Mouse (Mus musculus) frontal cortex, adult 2 months (tissue): Measurements from ENCODE around the gene Slc39a12. TPM values are rescaled to one million over a fixed set of nuclear protein-coding genes. Genes with fewer than 3 reads are reported as not detected.

Experiments
- DNase-seq, 2 experiments: peaks; one replicate each; pipeline ENCODE4 v3.0.0; 2022; ENCODE audit warnings: low spot score in 1 of 2; ENCODE audit errors: extremely low spot score in 1 of 2
- polyA plus RNA-seq: library from polyadenylated mRNA; depleted of rRNA; stranded (reverse); fragments of >200 nt; gene quantifications from 2 replicates; pipeline ENCODE4 v1.2.3, GENCODE M21; 2012; rRNA removed

Slc39a12 gene
- 36.7 and 43.9 TPM in 2 replicates for polyA plus RNA-seq

DNA sequence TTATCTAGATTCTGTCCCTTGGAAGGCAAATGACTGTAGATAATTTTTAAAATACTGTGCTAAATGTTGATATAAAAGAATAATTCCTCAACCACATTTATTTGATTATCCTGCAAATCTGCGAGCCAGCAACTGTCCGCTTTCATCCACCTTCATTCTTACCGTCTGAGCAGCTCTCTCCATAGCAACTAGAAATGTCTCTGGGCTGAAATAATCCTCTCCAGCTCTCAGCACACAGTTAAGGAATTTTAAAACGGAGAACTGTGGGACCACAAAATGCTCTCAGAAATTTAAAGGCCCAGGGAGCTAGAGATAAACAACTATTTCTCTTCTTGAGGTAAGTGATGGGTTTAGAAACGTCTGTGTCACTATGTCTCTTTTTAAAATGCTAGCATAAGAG is at the start of gene Slc39a12:
Slc39a12 (plus strand) TSS at position 155 of the 400 bp plus-strand sequence.
- DNase-seq = peak in 1 of 2 experiments; percentile 19

DNA sequence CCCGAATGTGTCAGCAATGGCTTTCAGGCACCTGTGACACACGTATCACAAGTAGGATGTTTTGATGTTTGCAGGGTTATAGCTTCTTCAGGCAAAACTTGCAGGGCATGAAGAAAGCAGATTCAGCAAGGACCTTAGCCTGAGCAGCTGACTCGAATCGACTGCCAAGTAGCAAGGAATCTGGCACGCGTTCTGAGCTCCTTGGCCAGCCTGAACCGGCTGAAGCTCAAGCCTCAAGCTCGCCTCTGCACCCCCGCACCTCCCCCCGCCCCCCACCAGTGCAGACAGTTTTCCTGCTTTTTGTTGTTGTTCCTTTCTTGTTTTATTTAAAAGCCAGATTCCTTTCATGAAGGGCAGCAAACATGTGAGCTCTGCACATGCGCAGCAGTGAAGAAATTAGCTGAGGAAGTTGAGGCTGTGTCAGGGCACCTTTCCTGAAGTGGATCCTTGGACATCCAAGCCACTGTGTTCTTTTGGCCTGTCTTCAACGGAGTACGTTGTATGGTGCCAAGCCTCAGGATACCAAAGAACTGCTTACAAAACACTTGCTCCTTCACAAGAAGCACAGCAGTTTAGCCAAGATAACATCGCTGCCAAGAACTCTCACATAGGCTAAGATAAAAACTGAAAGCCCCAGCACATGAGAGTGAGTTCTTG is 46.3 kb upstream of the Slc39a12 start:
- DNase-seq = peak; percentile 37 to 70

DNA sequence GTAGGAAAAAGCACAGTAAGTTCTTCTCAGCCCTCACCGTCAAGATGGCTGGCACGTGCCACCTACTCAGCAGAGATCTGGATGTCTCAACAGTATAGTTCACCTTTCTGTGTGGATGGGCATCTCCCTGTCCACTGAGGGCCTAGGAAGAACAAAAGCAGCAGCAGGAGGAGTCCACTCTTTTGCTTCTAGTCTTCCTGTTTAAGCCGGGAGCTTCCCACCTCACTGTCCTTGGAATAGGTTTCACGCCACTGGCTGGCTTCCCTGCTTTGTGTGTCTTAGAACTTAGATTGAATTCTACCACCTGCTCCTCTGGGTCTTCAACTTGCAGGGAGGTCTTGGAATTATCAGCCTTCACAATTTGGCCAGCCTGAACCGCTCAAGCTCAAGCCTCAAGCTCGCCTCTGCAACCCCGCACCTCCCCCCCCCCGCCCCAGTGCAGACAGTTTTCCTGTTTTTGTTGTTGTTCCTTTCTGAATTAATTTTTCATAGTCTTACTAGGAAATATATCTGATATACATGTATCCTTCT is 45.7 kb upstream of the Slc39a12 start:
- DNase-seq = no peak

DNA sequence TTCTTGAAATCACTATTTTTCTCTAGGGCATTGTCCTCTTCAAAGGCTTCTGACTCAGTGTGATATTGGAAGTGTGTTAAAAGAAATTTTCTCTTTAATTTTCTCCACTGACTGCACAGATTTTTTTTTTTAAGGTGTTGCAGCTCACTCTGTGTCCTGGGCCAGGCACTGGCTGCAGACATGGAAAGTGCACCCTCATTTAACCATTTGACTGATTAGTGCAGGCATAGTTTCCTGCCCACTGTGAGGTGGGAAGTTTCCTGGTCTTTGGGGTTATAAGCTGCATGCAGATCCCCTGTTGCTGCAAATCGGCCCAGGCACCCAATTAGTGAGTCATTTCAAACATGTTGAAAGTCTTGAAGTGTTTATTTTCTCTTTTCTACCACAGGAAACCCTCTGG is 740 bp downstream of the Slc39a12 start:
- no peak for DNase-seq

DNA sequence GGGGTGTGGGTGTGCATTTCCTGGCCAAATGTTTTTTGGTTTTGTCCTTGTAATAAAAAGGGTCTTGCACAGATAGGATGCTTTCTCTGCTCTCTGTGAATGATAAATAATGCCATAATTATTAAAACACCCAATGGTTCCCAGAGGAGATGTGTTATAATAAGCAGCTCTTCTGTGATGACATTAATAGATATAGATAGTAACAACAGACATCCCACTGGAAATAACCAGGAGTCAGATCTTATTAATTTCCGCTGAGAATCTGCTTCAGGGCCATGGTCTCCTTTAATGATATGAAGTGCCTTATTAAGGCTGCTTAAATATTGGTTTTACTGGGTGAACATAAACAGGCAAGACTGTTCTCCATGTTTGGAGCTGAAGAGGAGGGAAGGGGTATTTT is 2.8 kb downstream of the Slc39a12 start:
- DNase-seq = no peak

DNA sequence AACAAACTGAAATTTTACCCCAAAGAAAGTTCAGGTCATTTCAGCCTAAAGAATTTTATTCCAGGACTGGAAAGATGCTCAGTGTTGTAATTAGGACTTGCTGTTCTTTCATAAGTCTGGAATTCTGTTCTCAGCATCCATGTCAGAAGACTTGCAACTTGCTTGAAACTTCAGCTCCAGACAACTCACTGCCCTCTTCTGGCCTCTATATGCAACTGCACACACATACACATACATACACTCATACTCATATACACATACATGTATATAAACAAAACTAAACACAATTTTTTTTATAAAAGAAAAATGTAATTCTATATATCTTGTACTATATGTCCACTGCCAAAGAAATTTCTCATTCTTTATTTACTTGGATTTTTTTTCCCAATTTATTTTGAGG is 14.9 kb downstream of the Slc39a12 start:
- no peak for DNase-seq

DNA sequence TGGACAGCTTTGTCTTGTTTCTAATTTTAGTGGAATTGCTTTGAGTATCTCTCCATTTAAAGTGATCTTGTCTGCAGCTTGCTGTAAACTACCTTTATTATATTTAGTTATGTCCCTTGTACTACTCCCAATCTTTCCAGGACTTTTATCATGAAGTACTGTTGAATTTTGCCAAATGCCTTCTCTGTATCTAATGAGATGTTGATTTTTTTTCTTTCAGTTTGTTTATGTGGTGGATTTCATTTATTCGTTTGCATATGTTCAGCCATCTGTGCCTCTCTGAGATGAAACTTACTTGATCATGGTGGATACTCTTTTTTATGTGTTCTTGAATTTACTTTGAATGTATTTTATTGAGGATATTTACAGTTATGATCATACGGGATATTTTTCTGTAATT is 40.9 kb downstream of the Slc39a12 start:
- DNase-seq = peak in 1 of 2 experiments; percentile 2

DNA sequence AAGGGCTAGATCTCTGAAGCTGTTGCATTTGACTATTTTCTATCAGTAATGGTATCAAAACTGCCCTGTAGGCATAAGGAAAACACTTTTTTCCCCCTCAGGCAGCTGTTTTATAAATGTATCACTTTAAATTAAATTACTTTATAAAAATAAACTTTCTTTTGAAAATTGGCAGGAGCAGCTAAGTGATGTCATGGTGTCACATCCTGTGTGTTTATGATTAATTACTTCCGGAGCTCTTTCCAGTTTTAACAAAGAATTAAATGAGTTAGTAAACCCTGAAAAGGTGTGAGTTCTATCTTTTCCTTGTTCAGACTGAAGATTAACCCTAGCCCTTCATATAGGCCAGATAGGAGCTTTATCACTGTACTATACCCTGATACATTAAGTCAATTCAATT is 59.2 kb downstream of the Slc39a12 start:
- no peak for DNase-seq

DNA sequence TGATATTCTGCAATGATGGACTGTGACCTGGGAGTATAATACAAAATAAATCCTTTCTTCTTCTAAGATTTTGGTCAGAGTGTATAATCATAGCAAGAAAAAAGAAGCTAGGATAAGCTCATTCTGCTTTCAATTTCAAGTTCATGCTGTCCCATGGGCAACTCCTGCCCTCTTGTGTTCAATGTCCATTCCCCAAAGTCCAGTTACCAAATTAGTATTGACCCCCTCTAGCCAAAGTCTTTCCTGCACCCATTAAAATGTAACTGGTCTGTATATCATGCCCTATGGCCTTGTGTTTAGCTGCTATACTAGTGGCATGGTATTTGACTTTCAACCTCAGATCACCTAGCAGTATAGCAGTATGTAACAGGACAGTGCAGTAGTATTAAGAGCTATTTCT is 62.8 kb downstream of the Slc39a12 start:
- no peak for DNase-seq

DNA sequence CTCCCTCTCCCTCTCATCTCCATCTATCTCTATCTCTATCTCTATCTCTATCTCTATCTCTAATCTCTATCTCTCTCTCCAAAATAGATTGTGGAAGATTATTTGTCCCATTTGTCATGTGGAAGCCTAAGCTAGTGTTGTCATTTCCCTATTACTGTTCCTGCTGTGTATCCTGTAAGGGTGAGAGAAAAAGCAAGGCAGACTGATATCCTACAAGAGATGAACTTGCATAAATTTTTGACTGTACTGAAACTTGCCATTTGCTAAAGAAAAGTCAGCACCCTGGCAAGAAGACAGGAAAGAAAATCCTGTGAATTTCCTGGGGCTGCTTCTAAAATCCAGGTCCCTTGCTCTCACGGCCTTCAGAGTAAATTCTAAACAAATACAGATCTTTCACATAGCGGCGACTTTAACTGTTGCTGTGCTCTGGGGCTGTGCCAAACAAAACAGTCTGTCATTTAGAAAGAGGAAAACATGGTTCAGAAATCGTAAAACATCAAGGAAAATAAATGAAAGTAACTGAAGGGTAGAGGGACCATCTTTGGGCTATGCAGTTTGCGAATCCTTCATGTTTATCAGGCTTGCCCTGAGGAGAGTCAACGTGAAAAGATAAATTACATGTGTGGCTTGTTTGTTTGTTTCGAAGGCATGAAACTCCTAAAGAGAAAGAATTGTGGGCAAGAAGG is 67.0 kb downstream of the Slc39a12 start:
- DNase-seq = no peak

DNA sequence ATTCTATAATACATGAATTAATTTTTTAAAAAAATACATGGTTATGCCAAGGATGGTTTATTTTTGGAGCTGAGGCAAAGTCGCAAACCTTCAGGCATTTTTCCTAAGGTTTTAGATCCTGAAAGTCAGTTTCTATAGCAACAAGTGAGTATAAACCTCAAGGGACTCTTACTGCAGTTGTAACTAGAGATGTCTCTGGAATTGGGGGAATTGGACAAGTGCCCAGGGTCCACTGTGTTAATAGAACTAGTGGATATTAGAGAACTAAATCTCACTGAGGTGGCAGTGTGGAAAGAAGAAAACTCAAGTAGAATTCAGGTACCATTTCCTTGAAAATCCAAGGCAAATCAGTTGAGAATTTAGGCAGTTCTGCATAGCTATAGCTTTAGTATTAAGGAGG is 76.3 kb downstream of the Slc39a12 start:
- no peak for DNase-seq

DNA sequence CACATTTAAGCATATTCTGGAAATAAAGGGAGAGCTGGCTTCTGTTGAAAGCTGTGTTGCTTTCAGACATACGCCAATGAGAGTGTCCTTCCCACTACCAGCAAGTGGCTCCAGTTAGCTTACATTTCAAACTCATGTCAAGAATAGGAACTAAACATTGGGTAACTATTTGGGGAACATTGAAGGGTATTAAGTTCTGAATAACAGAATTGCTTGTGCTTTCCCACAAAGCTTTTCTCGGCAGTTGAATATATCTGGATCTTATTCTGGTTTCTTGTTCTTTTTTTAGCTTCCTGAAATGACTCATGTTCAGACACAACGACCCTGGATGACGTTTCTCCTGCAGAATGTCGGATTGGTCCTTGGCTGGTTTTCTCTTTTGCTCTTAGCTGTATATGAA is 106.0 kb downstream of the Slc39a12 start:
- DNase-seq = peak in 1 of 2 experiments; percentile 15

DNA sequence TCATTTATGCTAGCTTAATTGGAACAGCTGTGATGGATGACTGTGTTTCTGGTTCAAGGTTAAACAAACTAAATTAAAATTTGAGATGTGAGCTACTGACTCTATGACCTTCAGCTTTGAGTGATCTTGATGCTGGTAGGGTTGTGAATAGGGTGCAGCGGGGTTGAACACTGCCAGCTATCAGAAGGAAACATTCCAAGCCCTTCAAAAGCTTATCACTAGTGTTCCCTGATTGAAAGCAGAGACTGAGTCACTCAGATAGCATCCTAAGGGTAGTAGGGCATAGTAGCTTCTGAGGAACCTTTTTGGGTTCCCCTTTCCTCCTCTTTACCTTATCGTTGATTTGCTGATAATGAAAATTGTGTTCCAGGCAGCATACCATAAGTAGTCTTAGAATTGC is 108.0 kb downstream of the Slc39a12 start:
- DNase-seq = no peak

DNA sequence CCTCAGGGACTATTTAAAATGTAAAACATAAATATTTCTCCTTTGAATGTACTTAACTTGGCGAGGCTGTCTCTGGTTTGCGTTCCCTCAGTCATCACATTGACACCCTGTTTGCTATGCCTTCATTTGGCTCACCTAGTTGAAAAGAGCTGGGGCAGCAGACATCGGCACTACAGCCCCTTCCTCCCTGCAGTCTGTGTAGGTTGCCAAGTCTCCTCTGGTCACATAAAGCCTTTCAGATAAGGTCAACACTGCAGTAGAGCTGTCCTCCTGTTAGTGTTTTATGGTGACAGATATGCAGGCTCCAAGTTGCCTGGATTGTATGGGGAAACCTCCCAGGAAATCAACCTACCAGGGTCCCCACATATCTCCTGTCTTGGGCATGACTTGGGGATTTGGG is 114.4 kb downstream of the Slc39a12 start:
- no peak for DNase-seq

DNA sequence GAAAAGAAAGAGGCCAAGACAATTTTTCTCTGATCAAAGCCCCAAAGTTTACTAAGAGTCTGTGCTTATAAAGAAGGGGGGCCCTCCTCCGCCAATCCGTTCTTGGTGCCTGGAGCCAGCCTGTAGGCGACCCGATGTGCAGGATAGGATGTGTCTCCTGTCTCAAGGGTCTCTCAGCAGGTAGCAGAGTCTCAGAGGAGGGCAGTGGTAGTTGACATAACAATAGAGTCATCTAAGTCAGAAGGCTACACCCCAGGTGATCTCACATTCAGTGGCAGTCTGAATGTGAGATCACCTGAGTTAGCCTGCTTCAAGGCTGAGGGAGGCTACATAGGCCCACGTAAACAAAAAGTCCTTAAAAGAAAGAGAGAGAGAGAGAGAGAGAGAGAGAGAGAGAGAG is 130.1 kb downstream of the Slc39a12 start:
- DNase-seq = no peak

DNA sequence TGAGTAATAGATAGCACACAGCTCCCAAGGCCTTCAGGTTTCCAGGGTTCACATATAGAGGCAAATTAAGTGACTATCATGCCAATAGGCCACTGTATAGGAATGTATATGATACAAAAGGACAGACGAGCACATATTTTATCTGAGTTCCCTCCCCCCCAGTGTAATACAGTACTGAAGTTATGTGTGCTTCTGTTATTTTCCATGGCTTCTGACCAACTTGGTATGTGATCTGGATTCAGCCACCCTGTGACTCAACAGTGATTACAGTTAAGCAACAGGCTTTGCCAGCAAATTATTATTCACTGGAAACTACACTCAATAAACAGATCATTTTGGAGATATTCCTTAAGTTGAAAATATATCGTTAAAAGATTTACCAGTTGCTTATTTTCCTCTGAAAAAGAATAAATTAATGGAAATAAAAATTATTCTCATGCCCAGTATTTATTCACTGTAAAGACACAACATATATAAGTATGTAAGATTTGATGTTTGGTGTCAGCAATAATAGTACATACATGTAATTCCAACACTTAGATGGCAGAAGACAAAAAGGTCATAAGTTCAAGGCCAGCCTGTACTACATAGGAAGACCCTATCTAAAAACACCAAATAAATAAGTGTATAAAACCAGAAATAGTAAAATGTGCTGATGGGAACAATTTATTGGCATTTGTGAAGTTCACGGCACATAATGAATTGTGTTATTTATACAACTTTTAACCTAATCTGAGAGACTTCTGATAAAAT is 146.4 kb downstream of the Slc39a12 start:
- DNase-seq = no peak

DNA sequence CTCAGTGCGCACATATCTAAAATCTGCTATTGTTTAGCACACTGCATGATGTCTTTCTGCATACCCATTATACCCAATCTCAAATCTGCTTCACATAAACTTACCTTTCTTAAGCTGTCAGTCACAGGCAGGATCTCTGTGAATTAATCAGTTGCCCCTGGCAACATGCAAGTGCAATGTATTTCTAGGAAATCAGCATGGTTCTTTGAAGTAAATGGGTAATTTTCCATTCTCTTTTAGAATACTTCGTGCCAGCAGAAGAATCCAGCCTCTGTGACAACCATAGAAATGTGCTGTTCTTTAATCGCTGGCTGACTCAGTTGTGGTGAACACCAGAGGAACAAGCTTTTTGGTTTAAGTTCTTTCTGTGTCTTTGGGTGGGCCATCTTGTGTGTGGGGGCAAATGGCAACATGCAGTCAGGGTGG is 147.1 kb downstream of the Slc39a12 start:
- peak in 1 of 2 experiments; percentile 17 for DNase-seq

DNA sequence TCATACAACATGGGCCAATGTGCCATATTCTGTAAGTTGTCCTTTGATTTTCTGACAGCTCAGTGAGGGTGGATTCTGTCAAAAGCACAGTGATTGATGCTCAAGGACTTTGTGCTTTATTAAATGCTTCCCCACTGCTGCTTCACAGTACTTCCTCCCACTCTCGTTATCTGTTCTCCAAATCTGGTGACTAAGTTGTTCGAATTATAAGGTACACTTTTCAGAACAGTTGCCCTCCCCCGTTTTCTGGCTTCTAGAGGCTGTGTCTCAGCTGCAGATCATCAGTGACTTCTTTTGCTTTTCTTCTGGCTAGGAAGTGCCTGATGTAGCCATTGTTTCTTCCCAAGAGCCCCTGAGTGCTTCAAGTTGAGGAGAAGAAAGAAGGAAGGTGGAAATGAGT is 149.7 kb downstream of the Slc39a12 start:
- DNase-seq = peak; percentile 17 to 57

DNA sequence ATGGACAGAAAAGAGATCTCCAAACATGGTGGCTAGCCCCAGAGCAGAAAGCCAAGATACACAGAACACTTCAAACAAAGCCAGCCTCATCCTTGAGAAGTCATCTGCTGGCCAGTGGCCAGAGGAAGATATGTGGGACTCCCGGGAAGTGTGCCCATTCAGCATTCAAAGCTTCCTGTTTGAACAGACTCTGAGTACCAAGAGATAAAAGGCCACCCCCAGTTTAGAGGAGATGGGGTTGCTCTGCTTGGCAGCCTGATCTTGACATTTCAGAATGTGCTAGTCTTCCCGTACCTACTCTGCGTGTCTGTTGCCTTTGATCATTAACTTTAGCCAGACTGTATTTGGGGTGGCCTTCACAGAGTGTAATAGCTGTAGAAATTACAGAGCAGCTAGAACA is 155.2 kb downstream of the Slc39a12 start:
- peak in 1 of 2 experiments; percentile 40 for DNase-seq

DNA sequence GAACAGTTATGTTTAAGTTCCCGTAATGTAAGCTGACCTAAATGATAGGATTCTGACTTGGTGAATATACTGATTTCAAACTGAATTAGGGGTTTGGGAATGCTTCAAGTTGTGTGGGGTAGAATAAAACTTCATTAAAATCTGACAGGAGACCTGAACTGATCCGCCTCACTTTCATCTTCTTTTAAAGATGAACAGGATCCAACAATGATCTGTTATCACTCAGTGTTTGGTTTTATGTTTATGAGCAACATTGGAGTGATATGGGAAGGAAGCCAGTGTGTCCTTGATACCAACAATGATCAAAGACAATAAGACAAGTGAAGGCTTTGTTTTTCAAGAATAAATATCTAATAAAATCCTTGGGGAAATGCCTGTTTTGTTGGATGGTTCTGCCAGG is 155.7 kb downstream of the Slc39a12 start:
- DNase-seq = no peak
